Mouse (Mus musculus) left cerebral cortex, postnatal 4 days (tissue): ENCODE measurements at regions not wholly inside any gene's neighbourhood (a gene's known extent, or its start where the extent isn't known, plus 50 kb on each side); places are given as distances from the start of the nearest gene placed in this dataset.

Experiments
- DNase-seq: peaks from one replicate; pipeline ENCODE4 v3.0.0-alpha.2; 2022
- intact Hi-C: fragments of 180-260 bp; cut with DNase I; formaldehyde crosslinking; loops from one replicate; pipeline ENCODE4 v1.15.1; 2025

DNA sequence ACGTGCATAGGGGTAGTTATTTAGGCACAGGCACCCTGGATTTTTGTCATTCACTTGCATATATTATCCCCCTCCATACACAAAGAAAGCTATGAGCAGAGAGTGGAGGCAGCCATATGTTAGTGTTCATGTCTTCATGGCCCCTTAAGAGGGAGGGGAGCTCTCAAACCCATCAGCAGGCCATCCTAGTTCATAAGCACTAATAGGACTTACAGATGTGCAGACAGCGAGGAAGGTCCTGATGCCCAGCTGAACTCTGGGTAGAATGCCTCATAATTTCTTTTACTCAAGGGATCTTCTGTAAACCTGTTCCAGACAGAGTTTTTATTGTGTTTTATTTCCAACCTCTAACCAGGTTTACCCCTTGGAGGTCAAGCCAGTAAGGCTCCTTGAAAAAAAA is 356.3 kb upstream of the Ubash3b start:
- DNase-seq: no peak
- intact Hi-C loops: no loop called here

DNA sequence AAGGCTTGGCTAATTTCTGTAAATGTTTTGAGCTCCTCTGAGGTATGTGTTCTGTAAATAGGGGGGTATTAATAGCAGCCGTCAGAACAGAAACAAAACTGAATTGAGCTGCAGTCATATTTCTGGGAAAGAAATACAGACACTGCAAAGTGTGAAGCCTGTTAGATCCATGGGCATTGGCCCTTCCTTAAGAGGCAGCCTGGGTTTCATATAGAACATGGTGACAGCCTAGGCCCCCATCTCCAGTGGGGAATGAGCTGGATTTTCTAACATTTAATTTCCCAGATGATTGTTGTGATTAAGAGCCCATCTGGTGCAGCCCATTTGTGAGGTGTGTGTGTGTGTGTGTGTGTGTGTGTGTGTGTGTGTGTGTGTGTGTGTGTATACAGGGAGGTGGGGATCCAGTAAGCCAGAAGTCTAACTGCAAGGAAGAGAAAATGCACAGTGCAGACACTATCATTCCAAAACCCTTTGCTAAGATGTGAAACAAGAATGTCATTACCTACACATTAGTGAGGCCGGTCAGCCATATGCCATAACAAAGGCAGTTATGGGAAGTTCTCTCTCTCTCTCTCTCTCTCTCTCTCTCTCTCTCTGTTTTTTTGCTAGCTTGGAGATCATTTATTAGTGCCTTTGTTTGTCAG is 355.7 kb upstream of the Ubash3b start:
- intact Hi-C loops: no loop called here
- DNase-seq: no peak

DNA sequence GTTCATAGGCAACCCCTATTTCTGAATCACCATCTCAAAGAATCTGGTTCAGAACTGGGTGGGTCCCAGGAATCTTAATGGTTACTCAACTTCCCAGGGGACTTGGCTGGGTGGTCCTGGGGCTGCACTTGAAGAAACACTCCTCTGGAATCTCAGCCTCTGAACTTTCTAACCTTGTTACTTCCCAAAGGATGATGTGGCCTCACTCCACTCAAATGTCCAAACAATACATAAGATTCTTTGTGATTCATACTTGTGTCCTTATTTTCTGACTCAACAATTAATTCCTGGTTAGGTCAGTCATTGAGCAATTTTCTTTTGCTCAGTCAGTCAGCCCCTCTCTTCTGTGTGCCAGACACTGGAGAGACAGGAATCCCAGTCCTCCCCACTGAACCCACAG is 353.7 kb upstream of the Ubash3b start:
- no peak for DNase-seq
- intact Hi-C loops: no loop called here

GRCm38 (mm10) chr9:41513701-41514100 is 352.2 kb upstream of the Ubash3b start:
- intact Hi-C loops: no loop called here
- DNase-seq: no peak

DNA sequence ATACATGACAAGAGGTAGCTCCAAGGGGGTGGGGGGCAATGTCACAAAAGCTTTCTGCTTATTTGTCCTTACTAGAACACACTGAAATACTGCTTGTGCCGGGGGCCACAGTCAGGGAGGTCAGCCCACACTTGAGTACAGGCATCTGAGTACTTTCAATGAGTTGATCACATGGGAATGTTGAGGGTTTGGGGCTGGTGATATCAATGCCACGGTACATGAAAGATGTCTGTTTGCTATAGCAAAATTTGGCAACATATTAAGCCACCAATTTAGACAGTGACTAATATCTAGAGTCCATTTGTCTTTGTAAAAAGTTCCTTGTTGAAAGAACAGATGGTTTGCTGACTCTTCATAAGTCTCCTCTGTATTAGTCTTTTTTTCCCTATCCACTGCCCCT is 348.1 kb upstream of the Ubash3b start:
- intact Hi-C loops: no loop called here
- DNase-seq: no peak

GRCm38 (mm10) chr9:41508746-41509145 is 347.2 kb upstream of the Ubash3b start:
- intact Hi-C loops: no loop called here
- DNase-seq: no peak

DNA sequence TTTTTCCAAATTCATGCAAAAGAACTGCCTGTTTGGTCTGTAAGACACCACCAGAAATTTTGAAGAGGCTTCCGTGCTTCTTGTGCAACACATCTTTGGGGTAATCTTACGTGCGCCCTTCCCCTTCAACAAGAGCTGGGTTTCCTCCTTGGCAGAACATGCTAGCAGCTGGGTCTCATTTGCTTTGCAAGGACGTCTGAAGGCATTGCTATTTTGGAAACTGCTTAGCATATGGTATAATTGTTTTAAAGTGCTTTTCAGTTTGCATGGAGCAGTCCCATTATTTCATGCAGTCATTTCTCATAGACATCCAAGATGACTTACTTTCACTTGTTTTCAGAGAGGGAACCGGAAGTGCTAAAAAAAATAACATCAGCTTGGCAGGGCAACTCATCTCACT is 336.8 kb upstream of the Ubash3b start:
- intact Hi-C loops: no loop called here
- no peak for DNase-seq

- DNase-seq: no peak
These were observed 328.6 kb upstream of the Ubash3b start for GRCm38 (mm10) chr9:41490112-41490511.

GRCm38 (mm10) chr9:41488046-41488445 is 326.5 kb upstream of the Ubash3b start:
- no peak for DNase-seq
- intact Hi-C loops: no loop called here

More at GRCm38 (mm10) chr9:41490112-41490511, 328.6 kb upstream of the Ubash3b start:
- intact Hi-C loops: no loop called here

GRCm38 (mm10) chr9:41483218-41483617 is 321.7 kb upstream of the Ubash3b start:
- intact Hi-C loops: no loop called here
- no peak for DNase-seq

- intact Hi-C loops: no loop called here
These were observed 320.2 kb upstream of the Ubash3b start for GRCm38 (mm10) chr9:41481611-41482266.

DNA sequence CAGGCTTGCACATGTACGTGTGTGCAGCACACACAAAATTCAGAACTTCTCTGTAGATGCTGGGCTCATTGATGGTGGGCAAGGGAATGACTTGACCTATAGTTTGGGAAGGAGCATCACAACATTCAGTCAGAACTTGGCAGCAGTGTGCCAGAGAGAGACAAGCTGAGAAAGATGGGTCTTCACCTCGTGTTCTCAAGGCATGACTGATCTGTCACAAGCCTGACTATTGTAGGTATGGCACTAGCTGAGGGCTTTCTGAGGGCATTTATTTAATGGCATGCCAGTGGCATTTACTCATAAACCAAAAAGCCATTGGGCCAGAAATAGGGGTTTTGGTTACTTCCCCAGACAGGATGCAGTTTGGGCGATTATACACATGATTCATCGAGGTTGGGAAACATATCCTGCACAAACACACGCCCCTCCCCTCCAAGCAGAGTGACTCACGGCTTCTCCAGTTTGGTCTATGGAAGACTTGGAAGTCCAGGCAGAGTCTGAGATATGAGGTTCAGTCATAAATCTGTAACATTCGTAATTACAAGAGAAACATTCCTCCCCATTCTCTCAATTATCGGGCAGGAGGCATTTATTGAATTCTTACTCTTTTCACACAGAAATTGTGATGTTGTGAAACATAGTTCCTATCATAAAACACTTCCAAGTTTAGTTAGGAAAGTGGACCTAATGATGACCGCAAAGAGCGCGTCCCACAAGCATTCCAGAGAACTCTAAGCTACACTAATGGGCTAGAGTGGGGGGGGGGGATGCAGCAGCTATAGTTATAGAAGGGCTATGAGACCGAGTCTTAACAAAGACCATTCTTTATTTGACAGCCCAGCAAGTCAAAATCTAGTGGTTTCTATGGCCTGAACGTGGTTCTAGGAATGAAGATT is 318.6 kb upstream of the Ubash3b start:
- no peak for DNase-seq
- intact Hi-C loops: loop anchor here (5.0 kb wide), 1 partner anchor 97 kb away; no protein-coding TSS in a partner anchor

More at GRCm38 (mm10) chr9:41481611-41482266, 320.2 kb upstream of the Ubash3b start:
- no peak for DNase-seq

- no peak for DNase-seq
- intact Hi-C loops: loop anchor here (5.0 kb wide), 1 partner anchor 98 kb away; no protein-coding TSS in a partner anchor
These were observed 317.6 kb upstream of the Ubash3b start for GRCm38 (mm10) chr9:41479085-41479484.

DNA sequence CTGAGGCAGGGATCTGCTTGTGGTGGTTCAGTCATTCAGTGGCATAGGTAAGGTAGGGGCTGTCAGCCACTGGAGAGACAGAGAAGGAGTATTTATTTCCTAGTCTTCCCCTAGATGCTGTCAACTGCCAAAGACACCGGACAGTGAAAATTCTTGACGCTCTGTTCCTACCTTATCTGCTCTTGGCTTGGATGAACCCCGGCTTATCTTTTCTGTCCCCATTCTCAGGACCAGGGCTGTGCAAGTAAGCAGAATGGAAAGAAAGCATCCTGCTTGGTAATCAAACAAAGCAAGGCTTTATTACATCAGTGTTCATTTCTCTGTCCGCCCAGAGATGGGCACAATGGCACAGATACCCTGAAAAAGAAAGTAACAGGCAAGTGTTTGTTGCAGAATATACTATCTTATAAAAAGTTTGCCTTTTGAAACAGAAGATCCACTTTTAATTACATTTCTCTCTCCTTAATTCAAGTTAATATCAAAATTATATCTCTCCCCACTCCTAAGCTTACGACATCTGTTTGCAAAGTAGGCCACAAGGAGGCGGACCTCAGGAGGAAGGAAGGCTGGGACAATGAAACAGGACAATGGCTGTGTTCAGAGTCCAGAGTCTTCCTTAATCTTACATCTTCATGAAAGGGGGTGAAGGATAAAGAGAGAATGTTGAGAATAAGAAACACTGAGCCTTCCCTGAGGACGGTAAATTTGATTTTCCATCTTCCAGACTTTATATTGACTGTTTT is 316.8 kb upstream of the Ubash3b start:
- intact Hi-C loops: loop anchor here (5.0 kb wide), 1 partner anchor 99 kb away; no protein-coding TSS in a partner anchor
- no peak for DNase-seq

DNA sequence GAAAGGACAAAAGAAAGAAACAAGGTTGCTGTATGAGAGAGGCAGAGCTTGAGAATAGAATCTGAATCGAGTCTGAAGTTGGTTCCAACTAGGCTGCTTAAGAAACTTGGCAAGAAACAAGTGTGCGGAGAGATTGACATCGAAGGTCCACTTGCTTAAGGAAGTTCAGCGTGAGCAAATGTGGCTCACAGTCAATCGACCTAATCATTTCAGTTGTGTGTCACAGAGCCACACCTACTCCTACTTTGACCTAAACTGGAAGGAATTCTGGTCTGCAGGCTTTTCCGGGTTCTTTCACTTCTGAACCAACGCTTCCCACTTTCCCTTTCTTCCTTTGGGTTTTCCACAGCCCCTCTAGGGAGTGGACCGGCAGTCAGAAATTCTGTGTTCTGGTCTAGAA is 313.8 kb upstream of the Ubash3b start:
- intact Hi-C loops: loop anchor here (2.0 to 5.0 kb wide), 2 partner anchors 102 to 475 kb away; no protein-coding TSS in a partner anchor
- no peak for DNase-seq

- DNase-seq: no peak
These were observed 313.4 kb upstream of the Ubash3b start for GRCm38 (mm10) chr9:41474945-41475297.

GRCm38 (mm10) chr9:41474244-41474944 is 312.9 kb upstream of the Ubash3b start:
- DNase-seq: peak; percentile 90
- intact Hi-C loops: loop anchor here (2.0 kb wide), 1 partner anchor 476 kb away; no protein-coding TSS in a partner anchor

More at GRCm38 (mm10) chr9:41474945-41475297, 313.4 kb upstream of the Ubash3b start:
- intact Hi-C loops: loop anchor here (2.0 to 5.0 kb wide), 2 partner anchors 102 to 476 kb away; no protein-coding TSS in a partner anchor

DNA sequence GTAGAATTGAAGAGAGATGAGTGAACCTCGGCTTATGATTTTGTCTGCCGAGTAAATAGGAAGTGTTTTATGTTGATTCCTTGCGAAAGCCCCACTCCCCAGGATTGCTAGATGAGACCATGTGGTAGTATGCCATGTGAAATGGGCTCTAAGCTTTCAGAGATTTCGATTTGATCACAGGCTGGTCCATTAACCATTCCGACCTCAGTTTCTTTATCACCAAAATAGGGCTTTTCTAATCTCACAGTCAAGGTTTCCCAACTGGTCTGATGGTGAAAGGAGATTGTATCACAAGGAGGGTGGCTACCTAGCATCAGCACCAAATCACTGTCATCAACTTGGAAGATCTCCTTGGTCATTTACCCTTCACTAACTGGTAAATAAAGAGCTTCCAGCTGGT is 312.0 kb upstream of the Ubash3b start:
- no peak for DNase-seq
- intact Hi-C loops: no loop called here

GRCm38 (mm10) chr9:41471345-41471744 is 309.8 kb upstream of the Ubash3b start:
- intact Hi-C loops: no loop called here
- no peak for DNase-seq

GRCm38 (mm10) chr9:41470010-41470409 is 308.5 kb upstream of the Ubash3b start:
- intact Hi-C loops: no loop called here
- DNase-seq: no peak
